Mouse (Mus musculus) cerebellum, adult 2 months (tissue): Measurements from ENCODE around the gene Srsf4.

Source experiments
- CTCF ChIP-seq: fragments of 200-500 bp; IDR thresholded peaks from 2 replicates; pipeline ENCODE4 v1.5.1; 2011; ENCODE audit warnings: low read depth, mild to moderate bottlenecking, control low read depth, low read length, moderate library complexity, borderline replicate concordance; ENCODE audit not compliant: insufficient read depth
- POLR2A ChIP-seq: fragments of 200-500 bp; IDR thresholded peaks from 2 replicates; pipeline ENCODE4 v1.6.1; 2011; ENCODE audit warnings: low read length, control low read depth, borderline replicate concordance; ENCODE audit not compliant: insufficient read depth

- TF ChIP-seq CTCF: no peak
- no peak for TF ChIP-seq POLR2A
These were observed 17.3 kb downstream of the Srsf4 start for GRCm38 (mm10) chr4:131890692-131891091.
